Mouse (Mus musculus): Measurements from ENCODE around the gene Timeless. TPM values are rescaled to one million over a fixed set of nuclear protein-coding genes. Genes with fewer than 3 reads are reported as not detected.
"Not testable (repeated sequence)": the region's sequence is repeated elsewhere in the genome, so short reads cannot be mapped to it uniquely, and the experiment has no call there.

The Timeless gene
- polyA plus RNA-seq, 1 experiment = 4.9 TPM

GRCm38 (mm10) chr10:128187181-128187605, 44.7 kb upstream of the Timeless start:
- no peak overlapping the region for H3K4me3 ChIP-seq
- H3K27me3 ChIP-seq (ENCODE audit: control insufficient read depth, insufficient read depth, insufficient read length) = no peaks in the 10 kb centered on the region
- TF ChIP-seq CEBPB (IDR thresholded peaks at IDR 0.05; ENCODE audit: insufficient read depth, poor library complexity, severe bottlenecking) = no peak
- H3K36me3 ChIP-seq (ENCODE audit: control insufficient read depth, insufficient read depth) = no peaks in the 10 kb centered on the region
- no peak overlapping the region for H3K4me2 ChIP-seq (ENCODE audit: low read depth)
- H3K79me2 ChIP-seq (ENCODE audit: control insufficient read depth, insufficient read depth) = no peaks in the 10 kb centered on the region
- no peak overlapping the region for H3ac ChIP-seq (ENCODE audit: control insufficient read depth, insufficient read length)

GRCm38 (mm10) chr10:128188242-128188877, 43.5 kb upstream of the Timeless start:
- no peak for TF ChIP-seq USF1 (IDR thresholded peaks at IDR 0.05; ENCODE audit: low read depth)
- H3K4me3 ChIP-seq = no peak overlapping the region
- no peaks in the 10 kb centered on the region for H3K27me3 ChIP-seq (ENCODE audit: control insufficient read depth, insufficient read depth, insufficient read length)
- H3K4me2 ChIP-seq (ENCODE audit: low read depth) = no peak overlapping the region
- no peaks in the 10 kb centered on the region for H3K36me3 ChIP-seq (ENCODE audit: control insufficient read depth, insufficient read depth)
- H3ac ChIP-seq (ENCODE audit: control insufficient read depth, insufficient read length) = no peak overlapping the region
- no peaks in the 10 kb centered on the region for H3K79me2 ChIP-seq (ENCODE audit: control insufficient read depth, insufficient read depth)

GRCm38 (mm10) chr10:128191472-128191871, 40.4 kb upstream of the Timeless start:
- Histone ChIP-seq H3K36me3 (ENCODE audit: control insufficient read depth, insufficient read depth) (no peaks in the 10 kb centered on the region), H3K4me2 (ENCODE audit: low read depth) (no peak overlapping the region), H3K4me3 (no peak overlapping the region), H3K79me2 (ENCODE audit: control insufficient read depth, insufficient read depth) (no peaks in the 10 kb centered on the region), H3ac (ENCODE audit: control insufficient read depth, insufficient read length) (no peak overlapping the region), H3K27me3 (ENCODE audit: control insufficient read depth, insufficient read depth, insufficient read length) (no peaks in the 10 kb centered on the region)
- TF ChIP-seq CEBPB (IDR thresholded peaks at IDR 0.05; ENCODE audit: insufficient read depth, poor library complexity, severe bottlenecking) (no peak), POLR2AphosphoS2 (IDR thresholded peaks at IDR 0.05; ENCODE audit: insufficient read length, low read depth) (no peak), USF1 (IDR thresholded peaks at IDR 0.05; ENCODE audit: low read depth) (no peak), MYOG (IDR thresholded peaks at IDR 0.05; ENCODE audit: control insufficient read depth in 1 of 3, insufficient read depth in 1 of 3, insufficient read length in 2 of 3, low read depth in 2 of 3) (no peak), POLR2A (IDR thresholded peaks at IDR 0.05; ENCODE audit: insufficient read length, low read depth) (no peak), REST (IDR thresholded peaks at IDR 0.05; ENCODE audit: insufficient read depth, insufficient read length) (no peak), MYOD1 (IDR thresholded peaks at IDR 0.05; ENCODE audit: control insufficient read depth in 1 of 3, insufficient read length in 2 of 3, low read depth in 2 of 3) (no peak), E2F4 (IDR thresholded peaks at IDR 0.05; ENCODE audit: insufficient read depth) (no peak), MAX (IDR thresholded peaks at IDR 0.05; ENCODE audit: low read depth) (no peak), SRF (IDR thresholded peaks at IDR 0.05; ENCODE audit: control insufficient read depth, insufficient read length, low read depth) (no peak), TCF3 (IDR thresholded peaks at IDR 0.05; ENCODE audit: insufficient read length, low read depth) (no peak), TCF12 (IDR thresholded peaks at IDR 0.05; ENCODE audit: insufficient read depth, poor library complexity, severe bottlenecking) (no peak)

GRCm38 (mm10) chr10:128192030-128192766, 39.7 kb upstream of the Timeless start:
- H3K4me3 ChIP-seq; H3K79me2 ChIP-seq (ENCODE audit: control insufficient read depth, insufficient read depth); H3ac ChIP-seq (ENCODE audit: control insufficient read depth, insufficient read length); H3K27me3 ChIP-seq (ENCODE audit: control insufficient read depth, insufficient read depth, insufficient read length); H3K36me3 ChIP-seq (ENCODE audit: control insufficient read depth, insufficient read depth); H3K4me2 ChIP-seq (ENCODE audit: low read depth): not testable (repeated sequence)

- TF ChIP-seq CEBPB (IDR thresholded peaks at IDR 0.05; ENCODE audit: insufficient read depth, poor library complexity, severe bottlenecking) = no peak
- TF ChIP-seq TCF12 (IDR thresholded peaks at IDR 0.05; ENCODE audit: insufficient read depth, poor library complexity, severe bottlenecking) = no peak
- TF ChIP-seq MAX (IDR thresholded peaks at IDR 0.05; ENCODE audit: low read depth) = no peak
- no peak for TF ChIP-seq REST (IDR thresholded peaks at IDR 0.05; ENCODE audit: insufficient read depth, insufficient read length)
- TF ChIP-seq SRF (IDR thresholded peaks at IDR 0.05; ENCODE audit: control insufficient read depth, insufficient read length, low read depth) = no peak
- TF ChIP-seq TCF3 (IDR thresholded peaks at IDR 0.05; ENCODE audit: insufficient read length, low read depth) = no peak
- no peak for TF ChIP-seq POLR2AphosphoS2 (IDR thresholded peaks at IDR 0.05; ENCODE audit: insufficient read length, low read depth)
- no peak for TF ChIP-seq MYOD1 (IDR thresholded peaks at IDR 0.05; ENCODE audit: control insufficient read depth in 1 of 3, insufficient read length in 2 of 3, low read depth in 2 of 3)
- TF ChIP-seq USF1 (IDR thresholded peaks at IDR 0.05; ENCODE audit: low read depth) = no peak
- TF ChIP-seq POLR2A (IDR thresholded peaks at IDR 0.05; ENCODE audit: insufficient read length, low read depth) = no peak
- no peak for TF ChIP-seq E2F4 (IDR thresholded peaks at IDR 0.05; ENCODE audit: insufficient read depth)
- no peak for TF ChIP-seq MYOG (IDR thresholded peaks at IDR 0.05; ENCODE audit: control insufficient read depth in 1 of 3, insufficient read depth in 1 of 3, insufficient read length in 2 of 3, low read depth in 2 of 3)
- Histone ChIP-seq H3K36me3 (ENCODE audit: control insufficient read depth, insufficient read depth) (no peaks in the 10 kb centered on the region), H3K4me3 (no peak overlapping the region), H3K4me2 (ENCODE audit: low read depth) (no peak overlapping the region), H3ac (ENCODE audit: control insufficient read depth, insufficient read length) (no peak overlapping the region), H3K79me2 (ENCODE audit: control insufficient read depth, insufficient read depth) (no peaks in the 10 kb centered on the region), H3K27me3 (ENCODE audit: control insufficient read depth, insufficient read depth, insufficient read length) (no peaks in the 10 kb centered on the region)
These were observed 38.8 kb upstream of the Timeless start for GRCm38 (mm10) chr10:128193113-128193512.

Data from myocyte (in vitro differentiated cells).